Mouse (Mus musculus): ENCODE data around the gene H1f0.
A peak's percentile ranks its signal among the peaks of the same experiment; 100 is the strongest.

Gene H1f0

GRCm38 (mm10) chr15:79038853-79039252, 10.6 kb downstream of the H1f0 start:
- peak; percentile 67 for DNase-seq (ENCODE audit: low spot score)

- DNase-seq (ENCODE audit: low spot score): peak; percentile 44
Measured at GRCm38 (mm10) chr15:79040501-79041416, 12.5 kb downstream of the H1f0 start.

- no peak for DNase-seq (ENCODE audit: low spot score)
Measured at GRCm38 (mm10) chr15:79041585-79041984, 13.3 kb downstream of the H1f0 start, which contains the start of gene Galr3. Galr3 (plus strand) TSS chr15:79041885.

GRCm38 (mm10) chr15:79042721-79043491, 14.7 kb downstream of the H1f0 start:
- DNase-seq (ENCODE audit: low spot score): no peak

- no peak for DNase-seq (ENCODE audit: low spot score)
Measured at GRCm38 (mm10) chr15:79044837-79045236, 16.6 kb downstream of the H1f0 start.

- no peak for DNase-seq (ENCODE audit: low spot score)
Measured at GRCm38 (mm10) chr15:79048186-79048585, 19.9 kb downstream of the H1f0 start.

- no peak for DNase-seq (ENCODE audit: low spot score)
Measured at GRCm38 (mm10) chr15:79050160-79050845, 22.1 kb downstream of the H1f0 start.

GRCm38 (mm10) chr15:79050964-79051363, 22.7 kb downstream of the H1f0 start:
- DNase-seq (ENCODE audit: low spot score): no peak

GRCm38 (mm10) chr15:79051461-79052360, 23.5 kb downstream of the H1f0 start:
- DNase-seq (ENCODE audit: low spot score): no peak

- DNase-seq (ENCODE audit: low spot score): no peak
Measured at GRCm38 (mm10) chr15:79052366-79052765, 24.1 kb downstream of the H1f0 start.

GRCm38 (mm10) chr15:79056601-79057000, 28.4 kb downstream of the H1f0 start:
- DNase-seq (ENCODE audit: low spot score): no peak

GRCm38 (mm10) chr15:79057850-79058249, 29.6 kb downstream of the H1f0 start:
- DNase-seq (ENCODE audit: low spot score): no peak

- peak; percentile 49 for DNase-seq (ENCODE audit: low spot score)
Measured at GRCm38 (mm10) chr15:79060887-79061565, 32.8 kb downstream of the H1f0 start.

- DNase-seq (ENCODE audit: low spot score): peak; percentile 100
Measured at GRCm38 (mm10) chr15:79062376-79063159, 34.3 kb downstream of the H1f0 start, which contains the start of gene Ankrd54. Ankrd54 (minus strand) TSS chr15:79062893.

GRCm38 (mm10) chr15:79063160-79063740, 35.0 kb downstream of the H1f0 start:
- no peak for DNase-seq (ENCODE audit: low spot score)

GRCm38 (mm10) chr15:79065086-79065770, 37.0 kb downstream of the H1f0 start:
- DNase-seq (ENCODE audit: low spot score): no peak

- DNase-seq (ENCODE audit: low spot score): no peak
Measured at GRCm38 (mm10) chr15:79066276-79066675, 38.0 kb downstream of the H1f0 start.

- DNase-seq (ENCODE audit: low spot score): no peak
Measured at GRCm38 (mm10) chr15:79067631-79068030, 39.4 kb downstream of the H1f0 start.

- no peak for DNase-seq (ENCODE audit: low spot score)
Measured at GRCm38 (mm10) chr15:79068416-79068815, 40.2 kb downstream of the H1f0 start.

All from testis, postnatal 14 days (tissue).